Mouse (Mus musculus) liver, embryonic 12.5 days (tissue): ENCODE results near the gene Usp43. TPM values are rescaled to one million over a fixed set of nuclear protein-coding genes. Genes with fewer than 3 reads are reported as not detected.

Experiments used
- polyA plus RNA-seq: library from polyadenylated mRNA; unstranded; fragments of >200 nt; fragmentation: Nextera tagmentation; extraction: Ambion mirVana; gene quantifications from 2 replicates; pipeline ENCODE4 v1.2.1, GENCODE M21; 2016

The Usp43 gene
- polyA plus RNA-seq, 1 experiment from 2014 or later, result 0.11 TPM

Other genes starting within 250 kb of the Usp43 start
- gene Rcvrn, start 226.8 kb downstream of the Usp43 start, polyA plus RNA-seq, result not detected in 2 replicates
- gene Glp2r, start 151.0 kb downstream of the Usp43 start, polyA plus RNA-seq, result 0.17 and 0.18 TPM in 2 replicates
- gene Gsg1l2, start 147.5 kb downstream of the Usp43 start, polyA plus RNA-seq, result not detected in 2 replicates
- gene Dhrs7c, start 124.0 kb downstream of the Usp43 start, polyA plus RNA-seq, result not detected in 2 replicates
- gene Cfap52, start 43.5 kb upstream of the Usp43 start, polyA plus RNA-seq, result not detected in 2 replicates
- 33.8 and 34.9 TPM in 2 replicates for gene Stx8, start 44.0 kb upstream of the Usp43 start, polyA plus RNA-seq